Mouse (Mus musculus): ENCODE results near the gene Fbxo8.

Gene Fbxo8

DNA sequence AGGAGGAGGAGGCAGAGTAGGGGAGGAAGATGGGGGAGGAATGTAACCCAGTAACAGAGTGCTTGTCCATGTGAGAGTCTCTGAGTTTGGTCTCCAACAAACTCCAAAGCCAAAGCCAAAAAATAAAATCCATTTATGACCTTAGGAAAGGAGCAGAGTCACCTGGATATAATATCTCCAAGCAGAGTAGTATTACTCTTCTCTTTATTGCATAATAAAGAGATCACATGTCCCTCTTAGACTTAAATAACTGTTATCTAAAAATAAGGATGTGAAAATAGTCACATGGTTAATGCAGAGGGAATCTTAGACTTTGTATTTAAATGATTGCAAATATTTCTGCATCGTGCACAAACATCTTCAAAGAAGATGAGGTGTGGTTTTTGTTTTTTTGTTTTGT, 63.3 kb downstream of the Fbxo8 start:
- no peak for DNase-seq

DNA sequence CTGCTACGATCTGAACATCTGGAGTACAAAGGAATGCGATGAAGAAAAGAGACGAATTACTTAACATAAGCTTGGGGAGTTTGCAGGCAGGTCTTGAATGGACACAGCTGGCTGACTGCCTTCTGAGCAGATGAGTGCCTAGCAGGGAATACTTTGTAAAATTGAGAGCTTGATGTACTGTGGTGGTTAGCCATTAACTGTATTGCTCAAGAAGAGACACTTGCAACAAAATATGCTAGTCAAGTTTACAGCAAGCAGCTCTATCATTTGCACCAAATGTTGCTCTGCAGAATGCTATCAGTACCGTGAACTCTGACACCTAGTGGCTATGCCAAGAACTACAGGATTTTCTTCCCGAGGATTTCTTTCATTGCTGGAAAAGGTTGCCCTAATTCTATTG, 64.1 kb downstream of the Fbxo8 start:
- peak; percentile 42 to 57 for DNase-seq

DNA sequence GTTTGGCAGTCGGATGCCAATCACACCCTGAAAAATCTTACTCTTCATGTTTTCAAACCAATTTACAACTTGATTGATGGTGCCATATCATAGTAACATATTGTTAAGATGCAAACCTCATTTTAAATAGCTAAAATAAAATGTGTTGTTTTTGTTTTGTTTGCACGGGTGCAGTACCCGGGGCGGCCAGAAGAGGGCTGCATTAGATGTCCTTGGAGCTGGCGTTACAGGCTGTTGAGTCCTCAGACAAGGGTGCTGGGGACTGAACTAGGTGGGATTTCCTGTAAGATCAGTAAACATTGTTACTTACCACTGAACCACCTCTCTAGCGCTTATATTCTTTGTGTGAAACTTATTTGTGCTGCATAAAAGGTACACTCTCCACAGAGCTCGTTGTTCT, 65.4 kb downstream of the Fbxo8 start:
- DNase-seq = peak; percentile 9 to 48

DNA sequence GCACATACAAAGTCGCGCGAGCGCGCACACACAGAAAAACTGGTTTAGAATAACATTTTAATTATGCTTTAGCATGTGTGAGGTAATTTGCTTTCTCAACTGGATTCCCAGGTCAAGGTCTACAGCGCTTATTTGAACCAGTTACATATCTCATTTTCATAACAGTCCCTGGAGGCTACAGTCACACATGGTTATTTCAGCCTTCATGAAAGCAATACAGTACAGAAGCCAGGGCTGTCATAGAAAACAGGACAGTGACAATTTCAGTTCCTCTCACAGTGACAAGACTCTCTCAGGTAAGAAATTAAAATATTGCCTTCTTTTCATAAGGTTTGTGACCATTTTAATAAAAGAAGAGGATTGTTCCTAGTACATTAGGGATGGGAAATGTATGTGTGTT, 66.4 kb downstream of the Fbxo8 start:
- DNase-seq = no peak

DNA sequence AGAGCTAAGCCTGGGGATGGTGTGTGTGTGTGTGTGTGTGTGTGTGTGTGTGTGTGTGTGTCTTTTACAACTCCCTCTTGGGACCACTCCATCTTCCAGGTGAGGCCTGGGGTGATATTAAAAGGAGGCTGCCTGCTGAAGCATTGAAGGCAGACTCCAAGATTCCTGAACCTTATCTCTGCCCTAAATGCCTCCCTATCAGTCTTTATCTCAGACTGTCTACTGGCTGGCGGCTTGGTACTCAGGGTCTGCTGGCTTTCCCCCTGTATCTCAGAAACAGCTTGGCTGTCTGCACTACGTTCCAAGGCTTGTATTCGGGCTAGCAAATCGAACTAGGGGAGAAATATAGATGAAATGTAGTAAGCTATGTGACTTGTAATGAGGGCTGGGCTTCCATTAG, 68.2 kb downstream of the Fbxo8 start:
- DNase-seq = no peak

- no peak for DNase-seq
These were observed 68.7 kb downstream of the Fbxo8 start for GRCm38 (mm10) chr8:56619571-56619970.

DNA sequence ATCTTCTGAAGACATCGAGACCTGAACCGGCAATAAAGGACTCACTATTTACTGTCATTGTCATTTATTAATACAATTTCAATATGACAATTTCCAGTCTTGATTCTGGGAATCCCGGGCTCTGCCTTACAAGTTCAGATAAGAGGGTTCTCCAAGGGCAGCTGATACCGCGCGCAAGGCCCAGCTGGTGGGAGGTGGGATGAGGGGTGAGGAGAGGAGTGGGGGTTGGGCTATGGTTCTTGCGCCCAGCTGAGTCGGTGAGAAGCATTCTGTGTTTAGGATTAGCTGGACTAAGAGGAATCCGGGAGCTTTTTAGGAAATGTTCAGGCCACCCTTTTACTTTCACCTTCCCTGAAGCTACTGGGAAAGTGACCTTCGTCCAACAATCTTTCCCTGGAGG, 69.8 kb downstream of the Fbxo8 start:
- DNase-seq = no peak

- no peak for DNase-seq
These were observed 70.2 kb downstream of the Fbxo8 start for GRCm38 (mm10) chr8:56621093-56621492.

DNA sequence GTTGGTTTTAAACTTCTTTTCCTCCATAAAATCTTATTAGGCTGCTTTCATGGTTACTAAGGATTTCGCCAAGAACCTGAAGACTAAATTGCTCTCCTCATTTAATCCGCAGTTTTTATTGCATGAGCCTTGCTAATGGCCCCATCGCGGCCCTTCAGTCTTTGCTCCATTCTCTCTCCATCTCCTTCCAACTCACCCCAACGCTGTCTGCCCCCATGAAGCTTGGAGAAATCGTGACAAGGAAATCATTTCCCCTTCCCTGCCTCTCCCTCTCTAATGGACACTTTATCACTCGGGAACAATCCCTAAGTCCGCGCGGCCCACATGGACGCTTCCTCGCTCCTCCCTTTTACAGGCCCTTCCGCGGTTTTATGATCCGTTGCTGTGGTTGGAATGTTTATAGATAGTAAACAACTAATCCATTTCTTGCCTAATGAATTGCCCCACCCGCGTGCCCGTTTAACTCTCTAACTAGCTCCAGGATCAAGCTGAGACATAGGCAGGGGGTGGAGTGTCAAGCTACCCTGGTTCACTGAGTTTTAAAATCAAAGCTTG, 71.7 kb downstream of the Fbxo8 start:
- DNase-seq = no peak

DNA sequence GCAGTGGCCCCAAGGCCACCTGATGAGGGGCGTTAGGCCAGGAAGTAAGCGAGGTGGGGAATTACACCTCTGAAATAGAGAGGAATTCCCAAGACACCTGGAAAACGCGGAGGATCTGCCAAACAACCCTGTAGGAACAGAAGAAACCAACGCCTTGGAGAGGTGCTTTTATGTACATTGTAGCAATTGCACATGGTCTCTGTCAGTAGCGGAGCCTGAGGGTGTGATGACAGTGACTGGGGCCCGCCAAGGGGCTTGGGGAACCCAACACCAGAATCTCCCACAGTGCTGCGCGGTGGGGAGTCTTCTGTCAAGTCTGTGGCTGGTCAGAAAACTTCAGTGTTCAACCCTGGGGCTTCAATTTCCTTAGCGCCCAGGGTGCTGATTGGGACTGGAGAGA, 72.5 kb downstream of the Fbxo8 start:
- no peak for DNase-seq

GRCm38 (mm10) chr8:56629160-56629559, 78.3 kb downstream of the Fbxo8 start:
- no peak for DNase-seq

DNA sequence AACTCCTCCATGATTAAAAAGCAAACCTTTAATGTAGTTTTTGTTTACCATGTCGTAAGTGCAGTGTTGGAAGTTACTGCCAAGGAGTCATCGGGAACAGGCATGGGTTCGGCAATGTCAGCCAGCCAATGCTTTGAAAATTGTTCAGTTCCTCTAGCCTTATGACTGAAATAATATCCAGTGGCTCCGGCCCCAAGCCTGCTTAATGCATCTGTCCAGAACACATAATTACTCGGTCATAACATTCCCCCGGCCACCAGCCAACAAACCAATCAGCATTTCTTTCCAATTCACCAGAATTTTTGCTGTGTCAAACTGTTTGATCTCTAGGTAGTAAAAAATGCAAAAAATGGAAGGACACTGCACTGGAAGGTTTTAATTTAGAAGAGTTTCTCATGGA, 88.4 kb downstream of the Fbxo8 start:
- DNase-seq = no peak

All from kidney, adult 8-10 months (tissue).